Mouse (Mus musculus) NIH3T3 (cell line): ENCODE measurements at regions not wholly inside any gene's neighbourhood (a gene's known extent, or its start where the extent isn't known, plus 50 kb on each side); places are given as distances from the start of the nearest gene placed in this dataset.

Experiments used
- DNase-seq: peaks from one replicate; pipeline ENCODE4 v3.0.0-alpha.2; 2012; ENCODE audit warnings: low read depth

DNA sequence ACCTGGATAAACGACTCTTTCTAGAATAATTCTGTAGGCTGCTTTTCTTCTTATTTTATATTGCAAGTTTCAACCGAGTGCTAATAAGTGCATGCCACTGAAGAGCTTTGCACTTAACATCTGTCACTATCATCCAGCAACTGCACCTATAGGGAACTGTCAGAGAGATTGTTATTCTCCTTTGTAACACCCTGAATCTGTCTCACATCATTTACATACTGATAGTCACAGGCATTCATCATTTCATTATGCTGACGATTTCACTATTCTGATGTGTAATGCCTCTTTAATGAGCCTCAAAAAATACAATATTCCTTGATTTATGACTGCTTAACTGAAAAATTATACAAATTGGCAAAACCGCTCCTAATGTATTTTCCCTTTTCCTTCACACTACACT lies 1959.2 kb upstream of the Tenm3 start:
- no peak for DNase-seq

DNA sequence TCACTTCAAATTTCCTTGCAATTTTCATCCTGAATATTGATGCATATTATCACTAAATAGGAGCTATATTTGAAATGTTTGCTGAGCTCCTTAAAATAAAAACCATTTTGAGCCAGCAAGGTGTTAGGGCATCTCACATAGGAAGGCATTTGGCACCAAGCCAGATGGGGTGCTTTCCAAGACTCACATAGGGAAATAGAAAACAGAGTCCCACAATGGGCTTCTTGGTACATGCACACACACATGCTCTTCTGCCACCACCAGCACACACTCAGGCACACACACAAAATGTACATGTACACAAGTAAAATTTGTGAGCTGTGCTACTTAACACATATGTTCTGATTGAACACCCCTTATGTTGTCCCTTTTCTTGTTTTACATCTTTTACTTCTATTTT lies 1943.7 kb upstream of the Tenm3 start:
- peak; percentile 2 for DNase-seq

DNA sequence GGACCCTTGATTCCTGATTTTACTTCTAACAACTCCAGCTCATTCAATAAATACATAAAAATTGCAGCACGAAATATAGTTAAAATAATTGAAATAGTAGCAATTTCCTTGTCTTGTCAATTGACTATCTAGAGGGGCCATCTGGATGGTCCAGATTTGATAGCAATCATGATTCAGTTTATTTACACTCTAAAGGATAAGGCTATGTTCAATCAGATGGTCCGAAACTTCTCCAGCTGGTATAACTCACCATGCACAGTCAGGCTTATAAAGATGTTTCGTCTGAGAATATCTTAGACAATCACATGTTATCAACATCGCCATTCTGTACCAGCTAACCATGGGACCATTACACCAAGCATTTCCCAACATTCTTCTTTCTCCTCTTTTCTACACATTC lies 1926.9 kb upstream of the Tenm3 start:
- DNase-seq: no peak
